Mouse (Mus musculus): ENCODE measurements around the gene Sun3. TPM values are rescaled to one million over a fixed set of nuclear protein-coding genes. Genes with fewer than 3 reads are reported as not detected.

Sun3 gene
- polyA plus RNA-seq, 1 experiment from 2014 or later = not detected

- H3K4me1 ChIP-seq = peaks cover 6% of the 10 kb centered on the region; the same call in 1 of the 2 replicates
- H3K9me3 ChIP-seq = no peaks in the 10 kb centered on the region
- WGBS = 94% methylated on average over 6 of the region's 6 CpGs
- no peak overlapping the region for H3K27ac ChIP-seq
- no peaks in the 10 kb centered on the region for H3K36me3 ChIP-seq (replicated peaks)
- H3K27me3 ChIP-seq (ENCODE audit: poor library complexity, severe bottlenecking) = no peaks in the 10 kb centered on the region
- DNase-seq (ENCODE audit: extremely low spot score, low spot score) = no peak
- no peak overlapping the region for H3K4me3 ChIP-seq
Observed at GRCm38 (mm10) chr11:8972093-8972492, 76.7 kb downstream of the Sun3 start.

- Histone ChIP-seq H3K36me3 (replicated peaks) (no peaks in the 10 kb centered on the region), H3K4me3 (no peak overlapping the region), H3K4me1 (peaks cover 6% of the 10 kb centered on the region; the same call in 1 of the 2 replicates), H3K9me3 (no peaks in the 10 kb centered on the region), H3K27me3 (ENCODE audit: poor library complexity, severe bottlenecking) (no peaks in the 10 kb centered on the region), H3K27ac (no peak overlapping the region)
- DNase-seq (ENCODE audit: extremely low spot score, low spot score) = no peak
- WGBS = 87% methylated on average over 9 of the region's 9 CpGs
Observed at GRCm38 (mm10) chr11:8970509-8970908, 78.3 kb downstream of the Sun3 start.

GRCm38 (mm10) chr11:8968094-8968493 lies 80.7 kb downstream of the Sun3 start:
- Histone ChIP-seq H3K9me3 (no peaks in the 10 kb centered on the region), H3K4me3 (no peak overlapping the region), H3K27me3 (ENCODE audit: poor library complexity, severe bottlenecking) (no peaks in the 10 kb centered on the region), H3K36me3 (replicated peaks) (no peaks in the 10 kb centered on the region), H3K4me1 (no peaks in the 10 kb centered on the region), H3K27ac (no peak overlapping the region)
- 96% methylated on average over 7 of the region's 7 CpGs for whole genome bisulfite sequencing
- DNase-seq (ENCODE audit: extremely low spot score, low spot score) = no peak

Other genes starting within 250 kb of the Sun3 start
- not detected in 2 replicates for gene Pkd1l1, start 75.7 kb downstream of the Sun3 start, polyA plus RNA-seq (2016; fragmentation: Nextera tagmentation; extraction: Ambion mirVana)
- 25.2 and 25.8 TPM in 2 replicates for gene Hus1, start 37.8 kb downstream of the Sun3 start, polyA plus RNA-seq (2016; fragmentation: Nextera tagmentation; extraction: Ambion mirVana)
- gene Gm11992, start 397 bp downstream of the Sun3 start, polyA plus RNA-seq (2016; fragmentation: Nextera tagmentation; extraction: Ambion mirVana) = 0.48 and 0.69 TPM in 2 replicates
- gene Upp1, start 69.1 kb upstream of the Sun3 start, polyA plus RNA-seq (2016; fragmentation: Nextera tagmentation; extraction: Ambion mirVana) = 4.1 and 4.9 TPM in 2 replicates
- gene Abca13, start 143.0 kb upstream of the Sun3 start, polyA plus RNA-seq (2016; fragmentation: Nextera tagmentation; extraction: Ambion mirVana) = 0.02 TPM in 2 replicates

All from forebrain, embryonic 10.5 days (tissue).